Mouse (Mus musculus): ENCODE measurements around the gene Cobll1.

DNA sequence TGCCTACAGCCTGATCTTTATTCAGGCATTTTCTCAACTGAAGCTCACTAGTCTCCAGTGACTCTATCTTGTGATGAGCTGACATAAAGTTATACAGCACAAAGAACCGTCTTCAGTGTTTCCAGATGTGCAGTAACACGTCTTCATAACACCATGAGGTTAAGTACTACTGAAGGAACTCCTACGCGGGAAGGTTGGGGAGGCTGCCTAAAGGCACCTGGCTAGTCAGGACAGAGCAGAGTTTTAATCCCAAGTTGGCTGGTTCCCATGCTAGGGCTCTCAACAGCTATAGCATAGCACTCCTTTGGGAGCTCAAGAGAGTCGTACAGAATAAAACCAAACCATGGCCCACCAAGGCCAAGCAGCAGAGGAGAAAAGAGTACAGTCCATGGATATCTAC lies 76.6 kb downstream of the Cobll1 start:
- TF ChIP-seq ZC3H11A (IDR thresholded peaks at IDR 0.05; ENCODE audit: borderline replicate concordance, low read depth, low read length) (no peak), MAFK (IDR thresholded peaks at IDR 0.05; ENCODE audit: insufficient read depth, low read depth, low read length) (no peak), ZNF384 (IDR thresholded peaks at IDR 0.05; ENCODE audit: low read depth, low read length) (no peak)

Data from ES-E14 (cell line).